Mouse (Mus musculus): ENCODE data around the gene Padi2.

Padi2 gene

DNA sequence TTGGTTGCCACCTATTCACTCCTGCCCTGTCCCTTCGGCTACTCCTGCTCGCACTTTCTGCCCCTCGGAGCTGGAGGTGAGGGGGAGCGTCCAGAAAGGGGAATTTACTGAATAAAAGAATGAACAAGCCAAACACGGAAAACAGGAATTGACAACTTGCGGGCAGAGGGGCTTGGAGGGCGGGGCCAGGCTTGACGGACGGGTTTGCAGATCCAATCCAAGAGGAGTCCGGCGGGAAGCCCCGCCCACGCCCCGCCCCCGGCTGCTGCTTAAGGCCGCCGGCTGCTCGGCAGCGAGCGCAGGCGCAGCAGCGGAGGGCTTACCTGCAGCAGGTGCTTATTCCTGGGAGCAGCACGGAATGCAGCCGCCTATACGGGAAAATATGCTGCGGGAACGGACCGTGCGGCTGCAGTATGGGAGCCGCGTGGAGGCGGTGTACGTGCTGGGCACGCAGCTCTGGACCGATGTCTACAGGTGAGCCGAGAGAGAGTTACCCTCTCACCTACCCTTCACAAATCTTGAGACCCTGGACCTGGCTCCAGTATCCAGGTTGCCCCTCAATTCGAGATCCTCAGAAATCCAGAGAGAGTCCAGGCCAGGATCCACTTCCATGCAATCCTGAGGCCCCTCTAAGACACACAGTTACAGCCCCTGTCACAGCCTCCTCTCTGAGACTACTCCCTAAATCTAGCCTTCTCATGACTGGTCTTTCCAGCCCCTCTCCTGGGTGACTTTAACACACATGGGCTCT lies at the start of gene Padi2:
Padi2 (plus strand) TSS at position 269 of the 751 bp plus-strand sequence.
- CTCF ChIA-PET = no interaction called here

DNA sequence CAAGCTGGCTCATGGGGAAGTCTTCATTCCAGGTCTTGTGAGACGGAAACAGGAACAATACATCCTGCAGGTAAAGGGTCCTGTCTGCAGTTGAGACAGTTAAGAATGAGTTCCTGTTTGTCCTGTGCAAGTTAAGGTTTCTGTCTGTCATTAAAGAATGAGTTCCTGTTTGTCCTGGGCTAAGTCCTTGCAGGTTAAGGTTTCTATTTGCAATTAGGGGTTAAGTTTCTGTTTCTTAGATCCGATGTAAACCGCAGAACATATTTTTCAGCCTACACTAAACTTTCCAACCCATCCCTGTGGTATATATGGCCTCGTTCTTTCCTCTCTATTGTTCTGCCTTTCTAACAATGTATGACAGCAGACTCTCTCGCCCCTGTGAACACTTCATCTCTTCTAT lies 49.1 kb upstream of the Padi2 start:
- CTCF ChIA-PET = no interaction called here

DNA sequence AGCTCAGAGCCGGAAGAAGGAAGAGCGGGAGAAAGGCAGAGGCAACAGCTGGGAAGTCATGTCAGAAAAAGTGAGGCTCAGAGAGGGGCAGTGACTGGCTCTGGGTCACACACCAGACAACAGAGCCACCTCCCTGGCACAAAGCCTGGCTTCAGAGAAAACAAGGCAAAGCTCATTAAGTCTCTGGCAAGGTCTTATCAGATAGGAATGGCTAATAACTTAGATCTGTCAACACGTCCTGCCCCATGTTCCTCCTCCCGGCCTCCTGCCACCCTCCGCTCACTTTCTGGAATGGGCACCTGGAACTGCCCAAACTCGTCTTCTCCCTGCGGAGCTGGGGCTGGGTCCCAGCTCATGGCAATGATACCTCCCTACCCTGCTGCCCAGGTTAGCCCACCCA lies 48.3 kb upstream of the Padi2 start:
- CTCF ChIA-PET = no interaction called here

DNA sequence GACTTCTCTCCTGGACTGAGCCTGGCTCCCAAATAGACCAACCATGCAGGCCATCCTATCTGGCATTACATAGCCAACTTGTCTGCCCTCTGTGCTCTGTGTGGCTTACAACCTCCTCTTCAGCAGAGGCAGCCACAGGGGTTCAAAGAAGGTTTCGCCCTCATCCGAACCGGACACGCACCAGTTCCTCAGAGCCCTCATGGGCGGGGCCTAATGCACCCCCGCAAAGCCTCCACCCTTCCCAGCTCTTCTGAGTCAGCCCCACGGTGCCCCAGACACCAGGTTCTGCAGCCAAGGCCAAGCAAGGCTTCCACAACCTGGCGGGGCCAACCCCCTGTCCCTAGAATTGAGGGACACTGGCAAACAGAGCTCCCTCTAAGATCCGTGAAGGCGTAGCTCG lies 46.9 kb upstream of the Padi2 start:
- CTCF ChIA-PET = no interaction called here

DNA sequence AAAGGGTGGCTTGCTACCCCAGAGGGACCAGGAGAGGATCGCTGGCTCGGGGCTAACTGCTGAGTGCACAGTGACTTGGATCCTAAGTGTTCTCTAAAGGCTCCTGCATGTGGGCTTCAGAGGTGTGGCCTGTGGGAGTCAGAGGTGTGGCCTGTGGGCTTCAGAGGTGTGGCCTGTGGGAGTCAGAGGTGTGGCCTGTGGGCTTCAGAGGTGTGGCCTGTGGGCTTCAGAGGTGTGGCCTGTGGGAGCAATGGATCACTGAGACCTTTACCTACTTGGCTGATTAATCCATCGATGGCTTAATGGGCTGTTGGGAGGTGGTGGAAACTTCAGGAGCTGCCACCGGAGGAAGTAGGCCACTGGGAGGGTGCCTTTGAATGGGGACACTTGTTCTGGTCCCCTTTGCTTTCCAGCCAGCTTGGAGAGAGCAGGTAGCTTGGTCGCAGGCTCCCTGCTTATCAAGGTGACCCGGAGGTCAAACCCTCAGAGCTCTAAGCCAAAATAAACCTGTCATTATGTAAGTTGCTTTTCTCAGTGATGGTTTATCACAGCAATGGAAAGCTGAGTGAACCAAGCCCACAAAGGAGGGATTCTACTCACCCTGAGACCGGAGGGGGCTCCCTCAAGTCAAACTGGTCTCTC lies 45.9 kb upstream of the Padi2 start:
- CTCF ChIA-PET = no interaction called here

DNA sequence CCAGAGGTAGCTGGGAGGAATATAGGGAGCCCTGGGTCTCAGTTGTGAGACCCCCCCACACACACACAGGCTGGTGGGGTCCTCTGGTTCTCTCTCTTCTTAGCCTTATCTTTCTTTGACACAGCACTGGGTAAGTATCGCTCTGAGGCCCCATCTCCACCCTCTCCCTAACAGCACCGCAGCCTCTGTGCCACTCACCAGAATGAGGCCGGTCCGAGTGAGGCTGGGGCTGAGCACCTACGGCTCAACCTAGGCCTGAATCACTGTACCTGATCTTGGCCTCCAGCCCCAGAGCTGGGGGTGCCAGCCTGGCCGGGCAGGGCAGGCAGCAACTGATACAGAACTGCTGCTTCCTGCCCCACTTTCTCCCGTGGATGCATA lies 45.4 kb upstream of the Padi2 start:
- CTCF ChIA-PET = no interaction called here

DNA sequence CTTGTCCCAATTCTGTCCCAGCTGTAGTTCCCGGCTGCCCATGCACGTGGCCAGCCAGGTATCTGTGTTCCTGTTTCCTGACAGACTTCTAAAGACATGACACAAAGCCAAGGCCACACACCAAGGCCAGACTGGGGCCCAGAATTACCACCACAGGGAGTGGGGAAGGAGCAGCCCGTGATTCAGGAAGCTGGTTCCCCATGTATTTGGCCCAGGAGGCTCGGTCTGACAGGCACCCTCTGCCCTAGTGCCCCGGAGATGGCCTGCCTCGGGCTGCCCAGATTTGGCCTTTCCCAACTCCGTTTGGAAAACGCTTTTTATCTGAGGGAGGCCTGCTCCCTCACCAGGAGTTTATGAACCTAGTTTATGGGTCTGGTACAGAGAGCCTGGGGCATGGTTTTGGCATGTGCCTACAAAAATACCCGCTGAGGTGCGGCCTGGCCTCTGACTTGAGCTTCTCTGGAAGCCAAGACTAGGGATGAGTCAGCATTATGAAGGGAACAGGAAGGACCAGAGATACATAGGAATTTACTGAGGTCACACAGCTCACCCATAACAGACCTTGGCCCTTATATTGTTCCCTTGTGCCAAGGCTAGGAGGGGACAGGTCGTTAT lies 44.0 kb upstream of the Padi2 start:
- CTCF ChIA-PET = interaction anchor here (0.9 kb wide), 1 partner anchor 96 kb away, joined by 7 read pairs; no protein-coding TSS in a partner anchor

DNA sequence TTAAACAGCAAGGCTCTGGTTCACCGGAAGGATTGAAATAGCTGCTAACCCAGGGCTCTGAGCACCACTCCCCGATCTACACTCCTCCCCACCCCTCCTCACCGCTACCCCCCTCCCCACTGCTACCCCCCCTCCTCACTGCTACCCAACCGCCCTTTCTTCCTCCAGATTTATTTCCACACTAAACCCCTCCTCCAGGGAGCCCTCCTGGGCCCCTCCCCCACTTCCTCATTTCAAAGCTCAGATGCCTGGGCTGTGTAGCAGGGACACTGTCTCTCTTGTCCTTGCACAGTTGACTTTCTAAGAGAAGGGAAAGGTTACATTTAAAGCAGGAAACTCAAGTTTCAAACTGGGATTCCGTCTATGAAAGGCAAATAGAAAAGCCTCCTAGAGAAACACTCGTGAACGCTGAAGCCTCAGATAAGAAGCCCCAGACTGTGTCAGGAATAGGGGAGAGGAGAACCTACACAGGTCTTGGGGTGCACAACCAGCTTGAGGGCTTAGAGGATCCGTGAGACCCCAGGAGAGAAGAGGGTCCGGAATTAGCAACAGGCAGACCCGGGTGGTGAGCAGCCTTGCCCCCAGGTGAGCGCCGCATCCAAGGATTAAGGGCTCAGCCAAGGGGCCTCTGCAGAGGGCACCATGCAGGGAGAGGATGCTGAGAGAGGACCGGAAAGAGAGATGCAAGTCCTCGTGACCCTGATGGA lies 37.5 kb upstream of the Padi2 start:
- CTCF ChIA-PET = interaction anchor here (0.6 kb wide), 1 partner anchor 53 kb away, joined by 4 read pairs; no protein-coding TSS in a partner anchor

DNA sequence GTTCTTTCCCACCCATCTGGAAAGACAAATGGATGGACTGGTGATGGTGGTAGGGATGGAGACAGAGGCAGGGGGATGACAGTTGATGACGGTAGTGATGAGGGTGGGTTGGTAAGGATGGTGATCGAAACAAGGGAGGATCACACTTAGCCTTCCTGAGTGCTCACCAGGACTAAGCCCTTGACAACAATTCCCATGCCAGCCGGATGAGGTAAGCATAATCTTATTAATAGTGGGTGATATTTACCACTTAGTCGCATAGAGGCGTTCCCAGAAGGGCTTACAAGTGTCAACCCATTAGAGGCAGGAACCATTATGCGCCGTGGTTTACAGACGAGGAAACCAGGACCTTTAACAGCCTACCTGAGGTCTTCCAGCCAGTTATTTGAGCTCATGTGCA lies 36.2 kb upstream of the Padi2 start:
- CTCF ChIA-PET = no interaction called here

DNA sequence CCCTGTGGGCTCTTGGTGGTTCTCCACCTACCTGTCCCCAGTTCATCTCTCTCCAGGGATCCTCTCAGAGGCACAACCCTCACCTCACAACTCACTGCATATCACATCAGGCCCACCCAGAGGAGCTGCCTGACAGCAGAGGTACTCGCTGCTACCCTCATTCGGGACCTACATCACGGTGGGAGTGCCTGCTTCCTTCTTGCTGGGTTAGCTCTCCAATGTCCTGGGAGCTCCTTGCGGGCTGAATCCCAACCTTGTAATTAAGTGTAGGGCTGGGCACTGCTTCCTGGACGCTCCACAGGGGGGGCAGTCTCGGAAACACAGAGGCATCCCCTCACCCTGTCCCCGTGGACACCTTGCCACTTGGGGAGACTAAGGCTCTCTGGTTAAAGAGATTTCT lies 35.3 kb upstream of the Padi2 start:
- CTCF ChIA-PET = no interaction called here

DNA sequence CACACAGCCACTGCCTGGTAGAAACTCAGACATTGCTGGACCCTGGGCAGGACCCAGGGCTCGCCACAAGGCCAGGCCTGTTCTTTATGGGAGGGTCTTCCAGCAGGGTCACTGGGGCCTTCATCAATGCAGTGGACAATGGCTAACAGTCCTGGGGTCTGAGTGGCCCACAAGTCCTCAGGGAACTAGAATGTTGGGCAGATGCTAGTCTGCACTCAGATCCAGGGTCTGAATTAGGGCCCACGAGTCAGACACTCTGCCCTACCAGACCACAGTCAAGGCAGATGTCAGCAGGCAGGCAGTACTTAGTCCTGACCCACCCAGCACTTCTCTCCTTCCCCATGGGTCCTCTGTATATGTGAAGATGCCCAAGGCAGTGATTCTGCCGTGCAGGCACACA lies 34.8 kb upstream of the Padi2 start:
- CTCF ChIA-PET = no interaction called here

DNA sequence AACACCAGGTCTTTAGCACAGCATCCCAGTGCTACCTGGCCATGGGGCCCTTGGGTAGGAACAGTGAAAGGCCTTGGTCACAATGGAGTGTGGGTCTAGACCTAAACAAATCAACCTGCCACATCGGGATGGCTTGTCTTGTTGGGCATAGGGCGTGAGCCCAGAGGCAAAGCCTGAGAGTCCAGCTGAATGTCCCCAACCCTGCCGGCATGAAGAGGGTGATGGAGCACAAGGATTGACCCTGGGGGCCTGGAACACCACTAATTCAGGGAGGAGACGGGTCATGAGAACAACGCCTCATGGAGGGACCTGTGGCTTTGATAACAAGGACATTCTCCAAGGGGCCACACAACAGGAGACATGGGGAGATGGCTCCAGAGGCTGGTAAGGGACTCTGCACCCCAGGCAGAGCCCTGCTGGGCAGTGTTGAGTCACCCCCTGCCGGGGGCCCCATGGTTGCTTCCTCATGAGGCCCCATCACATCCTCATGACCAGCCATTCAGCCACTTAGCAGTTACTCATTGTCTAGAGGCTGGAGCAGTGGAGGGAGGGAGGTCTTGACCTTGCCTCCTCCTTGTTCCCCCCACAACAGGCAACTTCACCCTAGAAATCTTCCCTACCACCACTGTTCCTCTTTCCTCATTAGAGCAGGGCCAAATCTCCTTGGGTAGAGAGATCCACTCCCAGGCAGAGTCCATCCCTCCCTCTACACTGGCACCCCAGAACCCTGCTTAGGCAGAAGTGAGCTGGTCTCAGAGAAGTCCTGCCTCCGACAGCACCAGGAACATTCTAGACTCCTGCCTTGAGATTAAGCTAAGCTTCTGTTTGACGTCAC lies 34.1 kb upstream of the Padi2 start:
- CTCF ChIA-PET = no interaction called here

DNA sequence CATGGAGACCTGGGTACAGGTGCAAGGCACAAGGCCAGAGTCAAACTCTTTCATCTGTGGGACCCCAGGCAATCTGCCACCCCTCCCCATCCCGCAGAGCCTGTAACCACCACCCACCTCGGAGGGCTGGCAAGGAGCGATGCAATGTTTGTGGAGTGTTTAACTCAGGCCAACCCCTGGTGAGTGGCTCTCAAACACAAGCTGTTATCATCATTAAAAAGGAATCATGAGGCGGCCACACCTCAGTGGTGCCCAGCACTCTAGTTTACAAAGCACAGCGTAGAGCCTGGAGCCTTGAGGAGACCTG lies 33.5 kb upstream of the Padi2 start:
- CTCF ChIA-PET = no interaction called here

DNA sequence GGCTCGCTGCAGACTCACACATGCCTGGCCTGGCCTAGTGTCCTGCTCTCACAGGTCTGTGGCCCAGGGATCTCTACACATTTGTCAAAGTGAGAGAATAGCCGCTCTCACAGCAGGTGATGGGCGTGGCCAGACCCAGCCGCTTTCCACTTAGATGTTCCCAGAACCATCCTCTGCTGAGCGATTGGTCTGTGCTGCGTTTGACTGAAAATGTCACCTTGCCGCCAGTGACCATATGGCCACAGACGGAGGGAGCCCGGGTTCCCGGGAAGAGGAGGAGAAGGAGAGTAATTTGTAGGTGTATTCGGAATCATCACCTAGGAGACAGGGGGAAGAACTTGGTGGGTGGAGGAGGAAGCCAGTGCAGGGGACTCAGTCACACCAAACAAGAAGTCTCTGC lies 33.1 kb upstream of the Padi2 start:
- CTCF ChIA-PET = no interaction called here

DNA sequence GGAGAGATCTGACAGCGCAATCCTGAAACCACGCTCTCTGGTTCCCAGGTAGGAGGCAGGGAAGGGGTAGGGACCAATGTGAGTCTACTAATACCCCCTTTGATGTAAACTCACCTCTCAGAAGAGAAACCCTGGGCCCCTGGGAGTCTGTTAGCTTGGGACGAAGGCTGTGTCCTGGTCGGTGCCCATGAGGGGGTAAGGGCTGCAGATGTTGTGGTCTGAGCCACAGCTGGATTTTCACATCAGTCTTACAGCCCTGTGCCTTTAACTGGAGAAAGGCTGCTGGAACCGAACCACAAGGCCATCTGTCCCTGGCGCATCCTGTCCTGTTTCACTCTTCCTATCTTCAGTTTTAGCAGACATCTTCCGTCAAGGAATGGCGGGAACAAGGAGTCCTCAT lies 30.0 kb upstream of the Padi2 start:
- CTCF ChIA-PET = no interaction called here

DNA sequence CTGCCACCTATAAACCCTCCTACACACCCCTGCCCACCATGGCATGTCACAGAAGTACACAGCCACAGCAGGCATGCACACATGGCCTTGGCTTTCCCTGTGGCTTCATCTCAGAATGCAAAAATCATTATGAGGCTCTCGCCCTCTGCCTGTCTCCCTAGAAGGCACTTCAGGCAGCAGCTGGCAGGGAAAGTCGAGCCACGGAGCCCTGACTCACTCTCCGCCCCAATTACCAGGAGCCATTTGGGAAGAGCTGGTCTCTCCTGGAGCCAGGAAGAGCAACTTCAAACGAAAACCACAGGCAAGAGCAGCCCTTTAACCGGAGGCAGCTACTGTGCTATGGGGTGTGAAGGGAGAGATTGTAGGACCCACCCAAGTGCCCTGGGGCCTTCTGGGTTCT lies 29.5 kb upstream of the Padi2 start:
- CTCF ChIA-PET = no interaction called here

DNA sequence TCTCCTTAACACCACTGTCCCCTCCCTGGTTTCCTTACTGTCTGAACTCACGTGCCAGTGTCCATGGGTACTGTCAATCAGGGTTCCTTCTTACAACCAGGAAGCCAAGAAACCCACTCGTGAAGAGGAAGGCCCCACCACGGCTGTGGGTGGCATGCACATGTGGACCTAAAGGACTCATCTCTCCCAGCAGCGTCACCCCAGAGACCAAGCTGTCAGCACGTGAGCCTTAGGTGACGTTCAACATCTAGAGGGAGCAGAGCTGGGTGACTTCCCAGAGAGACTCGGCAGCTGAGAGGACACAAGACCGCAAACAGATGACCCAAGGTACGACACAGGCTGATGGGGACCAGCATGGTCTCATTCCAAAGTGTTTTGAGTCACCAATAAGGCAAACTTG lies 28.7 kb upstream of the Padi2 start:
- CTCF ChIA-PET = no interaction called here

DNA sequence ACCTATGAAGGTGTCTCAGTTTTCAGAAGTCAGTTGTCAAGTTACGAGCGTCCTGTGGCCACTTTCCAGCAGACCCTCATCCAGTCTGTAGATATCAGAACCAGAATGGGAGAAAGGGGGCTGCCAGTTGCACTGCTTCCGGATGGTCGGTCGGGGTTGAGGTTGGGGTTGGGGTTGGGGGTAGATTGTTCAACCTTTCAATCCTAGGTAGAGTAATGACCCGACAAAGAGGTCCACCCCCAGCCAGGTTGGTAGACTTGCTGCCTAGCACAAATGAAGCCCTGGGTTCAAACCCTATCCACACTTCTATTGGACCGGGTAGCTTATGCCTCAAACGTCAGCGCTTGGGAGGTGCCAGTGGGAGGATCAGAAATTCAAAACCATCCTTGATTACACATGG lies 27.5 kb upstream of the Padi2 start:
- CTCF ChIA-PET = no interaction called here

DNA sequence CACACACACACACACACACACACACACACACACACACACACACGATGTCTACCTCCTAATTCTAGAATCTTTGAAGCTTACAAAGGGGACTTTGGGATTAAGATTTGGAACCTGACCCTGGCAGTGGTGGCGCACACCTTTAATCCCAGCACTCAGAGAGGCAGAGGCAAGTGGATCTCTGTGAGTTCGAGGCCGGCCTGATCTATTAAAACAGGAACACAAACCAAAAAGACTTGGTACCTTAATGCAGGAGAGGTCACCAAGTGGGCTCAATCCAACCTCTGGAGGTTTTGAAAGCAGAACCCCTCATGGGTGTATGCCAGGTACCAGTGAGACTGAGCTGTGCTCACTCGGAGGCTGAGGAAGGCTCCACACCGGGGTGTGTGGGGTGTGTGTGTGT lies 27.0 kb upstream of the Padi2 start:
- CTCF ChIA-PET = no interaction called here

DNA sequence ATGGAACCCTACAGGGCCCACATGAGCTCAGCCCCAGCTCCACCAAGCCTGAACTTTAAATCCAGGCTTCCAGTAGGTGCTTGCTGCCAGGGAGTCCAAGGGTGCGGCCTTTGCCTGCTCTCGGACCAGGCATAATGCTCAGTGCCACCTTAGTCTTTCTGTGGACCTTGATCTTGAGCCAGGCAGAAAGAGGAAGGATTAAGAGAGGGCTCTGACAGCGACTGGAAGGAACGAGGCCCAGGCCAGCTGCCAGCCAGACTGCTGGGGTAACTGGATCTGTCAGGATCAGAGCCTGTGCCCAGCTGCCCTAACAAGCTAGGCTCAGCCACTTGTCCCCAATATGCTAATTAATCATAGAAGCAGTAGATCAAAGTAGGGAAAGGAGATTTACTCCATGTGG lies 26.4 kb upstream of the Padi2 start:
- CTCF ChIA-PET = no interaction called here

DNA sequence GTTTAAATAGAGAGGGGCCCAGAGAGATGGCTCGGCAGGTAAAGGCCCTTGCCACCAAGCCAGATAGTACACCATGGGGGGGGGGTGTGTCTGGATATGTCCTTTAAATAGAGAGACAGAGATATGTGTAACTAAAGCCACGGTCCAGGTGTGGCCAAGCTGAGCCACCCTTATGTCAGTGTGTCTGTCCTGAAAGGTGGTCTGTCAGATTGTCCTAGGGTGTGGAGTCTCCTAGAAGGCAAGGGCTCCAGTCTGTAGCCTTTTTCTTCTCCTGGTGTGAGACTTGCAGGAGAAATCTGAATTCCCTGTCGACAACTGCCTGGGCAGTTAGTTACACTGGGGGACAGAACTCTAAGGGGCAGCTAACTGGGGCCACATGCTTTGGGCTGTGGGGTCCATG lies 25.9 kb upstream of the Padi2 start:
- CTCF ChIA-PET = no interaction called here

DNA sequence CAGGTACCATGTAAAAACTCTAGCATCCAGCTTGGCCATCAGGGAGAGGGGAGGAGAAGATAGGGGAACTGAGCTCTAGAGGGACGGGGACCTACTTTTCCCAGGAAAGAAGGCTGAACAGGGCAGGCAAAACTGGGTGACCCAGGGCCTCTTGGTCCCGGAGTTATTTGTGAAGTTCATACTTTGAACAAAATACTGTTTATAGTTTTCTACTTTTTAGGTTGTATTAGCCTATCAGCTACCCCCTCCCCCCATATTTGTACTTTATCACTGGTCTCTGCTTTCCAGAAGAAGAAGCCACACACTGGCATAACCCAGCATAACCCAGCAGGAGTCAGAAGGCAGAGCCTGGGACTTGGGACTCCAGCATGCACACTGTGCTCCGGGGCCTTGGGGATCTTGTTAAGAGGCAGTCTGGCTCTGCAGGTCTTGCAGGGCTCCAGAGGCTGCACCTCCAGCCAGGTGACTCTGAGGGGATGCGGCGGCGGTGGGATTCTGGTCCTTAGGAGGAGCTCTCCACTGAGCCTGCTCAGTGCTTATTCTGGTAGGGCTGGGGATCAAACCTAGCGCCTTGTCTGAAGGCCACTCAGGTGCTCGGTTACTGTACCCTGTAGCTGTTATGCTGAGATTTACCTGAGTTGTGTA lies 25.0 kb upstream of the Padi2 start:
- CTCF ChIA-PET = no interaction called here

Measured in spleen, embryonic (tissue).